Mouse (Mus musculus) stomach, postnatal 0 days (tissue): ENCODE measurements around the gene Slc35f6.

Source experiments
- CTCF ChIP-seq: IDR thresholded peaks from 2 replicates; pipeline ENCODE4 v1.5.1; 2016; ENCODE audit warnings: antibody characterized with exemption, low read depth, mild to moderate bottlenecking, moderate library complexity
- EP300 ChIP-seq: optimal IDR thresholded peaks from 2 replicates; pipeline ENCODE3; 2016; ENCODE audit warnings: antibody characterized with exemption

- TF ChIP-seq CTCF = no peak
- TF ChIP-seq EP300 = no peak
Observed at GRCm38 (mm10) chr5:30628511-30628910, 19.2 kb upstream of the Slc35f6 start.
